Mouse (Mus musculus): Measurements from ENCODE around the gene Lilr4b. TPM values are rescaled to one million over a fixed set of nuclear protein-coding genes. Genes with fewer than 3 reads are reported as not detected.
"Not testable (repeated sequence)": the region's sequence is repeated elsewhere in the genome, so short reads cannot be mapped to it uniquely, and the experiment has no call there.

Gene Lilr4b
- 0.08 TPM in 1 of 2 replicates, not detected in the other for polyA plus RNA-seq (2012)

GRCm38 (mm10) chr10:51480397-51480796 is at the start of gene Lilr4b, which contains the start of gene Gm49339:
Gene Lilr4b (plus strand): TSS chr10:51480632.
Gene Gm49339 (plus strand): TSS chr10:51480612.
- TF ChIP-seq GATA1 (IDR thresholded peaks at IDR 0.05; ENCODE audit: low read length): not testable (repeated sequence)

DNA sequence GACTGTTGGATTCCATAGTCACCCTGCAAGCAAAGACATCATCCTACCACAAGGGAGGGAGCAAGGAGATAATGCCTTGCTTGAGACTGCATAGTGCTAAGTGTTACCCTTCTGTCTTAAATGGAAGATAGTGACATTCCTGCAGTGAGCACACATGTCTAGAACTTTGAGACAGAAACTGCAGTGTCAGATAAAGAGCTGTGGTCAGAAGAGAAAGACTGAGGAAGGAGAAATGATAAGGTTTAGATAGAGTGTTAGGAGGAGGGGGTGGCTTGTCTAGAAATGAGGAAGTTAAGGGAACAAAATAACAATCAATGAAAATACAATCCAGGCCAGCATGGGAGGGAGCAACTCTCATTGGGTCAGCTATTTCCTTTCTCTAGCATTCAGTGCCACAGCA is 47.5 kb upstream of the Lilr4b start:
- TF ChIP-seq GATA1 (IDR thresholded peaks at IDR 0.05; ENCODE audit: low read length): peak; percentile 15

GRCm38 (mm10) chr10:51435684-51436083 is 44.7 kb upstream of the Lilr4b start:
- TF ChIP-seq GATA1 (IDR thresholded peaks at IDR 0.05; ENCODE audit: low read length): no peak

DNA sequence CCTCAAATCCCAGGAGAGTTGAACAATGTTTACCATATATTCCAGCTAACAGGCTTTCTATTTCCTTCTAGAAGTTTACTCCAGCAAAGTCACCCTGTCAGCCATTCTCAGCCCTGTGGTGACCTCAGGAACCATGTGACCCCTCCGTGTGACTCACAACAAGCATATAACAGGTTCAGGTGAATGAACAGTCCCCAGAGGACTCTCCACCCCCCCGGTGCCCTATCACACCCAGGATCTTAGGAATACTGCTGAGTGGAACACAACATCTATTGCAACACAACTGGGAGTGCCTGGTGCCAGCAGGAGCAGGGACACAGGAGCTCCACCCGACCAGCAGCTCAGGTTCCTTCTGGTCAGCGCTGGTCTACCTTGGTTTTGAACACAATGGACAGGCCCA is 28.8 kb upstream of the Lilr4b start:
- TF ChIP-seq GATA1 (IDR thresholded peaks at IDR 0.05; ENCODE audit: low read length): no peak

GRCm38 (mm10) chr10:51453616-51454298 is 26.7 kb upstream of the Lilr4b start:
- TF ChIP-seq GATA1 (IDR thresholded peaks at IDR 0.05; ENCODE audit: low read length): no peak

- no peak for TF ChIP-seq GATA1 (IDR thresholded peaks at IDR 0.05; ENCODE audit: low read length)
Measured at GRCm38 (mm10) chr10:51454365-51454764, 26.1 kb upstream of the Lilr4b start.

GRCm38 (mm10) chr10:51455762-51456161 is 24.7 kb upstream of the Lilr4b start:
- TF ChIP-seq GATA1 (IDR thresholded peaks at IDR 0.05; ENCODE audit: low read length): no peak

GRCm38 (mm10) chr10:51456369-51456768 is 24.1 kb upstream of the Lilr4b start:
- TF ChIP-seq GATA1 (IDR thresholded peaks at IDR 0.05; ENCODE audit: low read length): no peak

- TF ChIP-seq GATA1 (IDR thresholded peaks at IDR 0.05; ENCODE audit: low read length): not testable (repeated sequence)
Measured at GRCm38 (mm10) chr10:51490691-51491090, 10.3 kb downstream of the Lilr4b start, which contains the start of gene Lilrb4a. Gene Lilrb4a (plus strand): TSS chr10:51490956.

GRCm38 (mm10) chr10:51520021-51520420 is 39.6 kb downstream of the Lilr4b start:
- no peak for TF ChIP-seq GATA1 (IDR thresholded peaks at IDR 0.05; ENCODE audit: low read length)

DNA sequence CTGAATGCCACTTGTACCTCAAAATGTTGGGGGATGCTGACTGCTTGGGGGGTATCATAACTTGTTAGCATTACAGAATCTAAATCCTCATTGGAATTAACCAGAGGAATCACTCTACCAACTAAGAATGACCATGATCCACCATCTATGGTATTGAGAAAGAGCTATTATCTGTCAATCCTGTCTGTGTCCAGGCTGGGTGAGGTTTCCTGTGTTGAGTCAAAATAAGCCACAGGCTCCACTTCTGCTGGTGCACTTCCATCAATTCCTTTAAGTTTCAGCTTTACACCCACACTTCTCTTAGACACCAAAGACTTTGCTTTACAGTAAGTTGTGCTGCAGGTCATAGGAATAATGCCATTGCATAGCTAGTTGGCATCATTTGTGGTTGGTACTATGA is 41.0 kb downstream of the Lilr4b start:
- TF ChIP-seq GATA1 (IDR thresholded peaks at IDR 0.05; ENCODE audit: low read length): no peak

GRCm38 (mm10) chr10:51526090-51526489 is 45.7 kb downstream of the Lilr4b start:
- no peak for TF ChIP-seq GATA1 (IDR thresholded peaks at IDR 0.05; ENCODE audit: low read length)

- TF ChIP-seq GATA1 (IDR thresholded peaks at IDR 0.05; ENCODE audit: low read length): no peak
Measured at GRCm38 (mm10) chr10:51526633-51527032, 46.2 kb downstream of the Lilr4b start.

DNA sequence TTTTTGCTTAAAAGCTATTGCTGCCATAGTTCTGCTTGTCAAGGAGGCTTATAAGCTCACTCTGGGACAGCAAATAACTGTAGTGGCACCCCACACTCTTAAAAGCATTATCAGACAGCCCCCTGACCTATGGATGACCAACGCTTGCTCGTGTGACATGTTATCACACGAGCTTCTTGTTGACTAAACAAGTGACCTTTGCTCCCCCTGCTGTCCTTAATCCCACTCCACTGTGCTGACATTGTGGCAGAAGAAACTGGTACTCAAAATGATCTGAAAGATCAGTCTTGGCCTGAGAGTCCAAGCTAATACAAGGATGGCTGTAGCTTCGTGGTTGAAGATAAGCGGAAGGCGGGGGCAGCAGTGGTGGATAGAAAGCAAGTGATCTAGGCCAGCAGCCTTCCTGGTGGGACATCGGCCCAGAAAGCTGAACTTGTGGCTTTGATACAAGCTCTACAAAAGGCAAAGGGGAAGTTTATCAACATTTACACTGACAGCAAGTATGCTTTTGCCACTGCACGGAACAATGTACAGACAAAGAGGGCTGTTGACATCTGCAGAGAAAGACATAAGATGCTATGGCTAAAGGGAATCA is 48.5 kb downstream of the Lilr4b start:
- no peak for TF ChIP-seq GATA1 (IDR thresholded peaks at IDR 0.05; ENCODE audit: low read length)

- TF ChIP-seq GATA1 (IDR thresholded peaks at IDR 0.05; ENCODE audit: low read length): no peak
Measured at GRCm38 (mm10) chr10:51529497-51529896, 49.1 kb downstream of the Lilr4b start.

DNA sequence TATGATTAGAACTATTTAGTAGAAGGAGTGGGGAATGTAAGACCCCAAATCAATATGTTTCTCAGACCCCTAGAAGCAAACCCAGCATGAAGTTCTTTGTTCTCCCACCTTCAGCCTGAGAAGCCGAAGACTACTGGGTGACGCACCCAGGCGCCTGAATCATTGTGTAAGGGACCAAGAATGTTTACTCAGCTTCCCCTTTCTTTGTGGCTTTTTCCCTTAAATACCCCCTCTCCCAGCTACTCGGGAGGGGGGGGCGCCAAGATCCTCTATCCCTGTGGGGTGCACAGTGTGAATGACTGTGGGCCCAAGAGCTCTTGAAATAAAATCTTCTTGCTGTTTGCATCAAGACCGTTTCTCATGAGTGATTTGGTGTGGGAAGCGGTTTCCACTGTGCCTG is 50.4 kb downstream of the Lilr4b start:
- no peak for TF ChIP-seq GATA1 (IDR thresholded peaks at IDR 0.05; ENCODE audit: low read length)

Other genes with a start within 250 kb of the Lilr4b start
- gene Gm49339, start within 50 bp of the Lilr4b start, polyA plus RNA-seq (2012): not detected in 2 replicates
- gene Lilrb4a, start 10.3 kb downstream of the Lilr4b start, polyA plus RNA-seq (2012): not detected in 2 replicates
- not detected in 2 replicates for gene Fam162b, start 109.9 kb downstream of the Lilr4b start, polyA plus RNA-seq (2012)
- not detected in 2 replicates for gene Gprc6a, start 150.8 kb downstream of the Lilr4b start, polyA plus RNA-seq (2012)
- gene Rfx6, start 197.1 kb downstream of the Lilr4b start, polyA plus RNA-seq (2012): not detected in 2 replicates